Mouse (Mus musculus): ENCODE results near the gene Gm20075. TPM values are rescaled to one million over a fixed set of nuclear protein-coding genes. Genes with fewer than 3 reads are reported as not detected.

Gene Gm20075
- polyA plus RNA-seq, 1 experiment from 2014 or later: 22.8 TPM

- no peaks in the 10 kb centered on the region for H3K36me3 ChIP-seq
- H3K27me3 ChIP-seq: no peaks in the 10 kb centered on the region
- H3K4me1 ChIP-seq: no peaks in the 10 kb centered on the region
- no peak overlapping the region for H3K4me2 ChIP-seq
- peak; percentile 89 for ATAC-seq (ENCODE audit: borderline replicate concordance, extremely low read depth, low FRiP score, low TSS enrichment)
- H3K27ac ChIP-seq: peak overlapping the region; percentile 61
- no peak overlapping the region for H3K4me3 ChIP-seq
- WGBS: 46% methylated on average over 11 of the region's 11 CpGs
- no peak overlapping the region for H3K9ac ChIP-seq
- H3K9me3 ChIP-seq: no peaks in the 10 kb centered on the region
These were observed 40.7 kb downstream of the Gm20075 start for GRCm38 (mm10) chr13:96040275-96041042.

DNA sequence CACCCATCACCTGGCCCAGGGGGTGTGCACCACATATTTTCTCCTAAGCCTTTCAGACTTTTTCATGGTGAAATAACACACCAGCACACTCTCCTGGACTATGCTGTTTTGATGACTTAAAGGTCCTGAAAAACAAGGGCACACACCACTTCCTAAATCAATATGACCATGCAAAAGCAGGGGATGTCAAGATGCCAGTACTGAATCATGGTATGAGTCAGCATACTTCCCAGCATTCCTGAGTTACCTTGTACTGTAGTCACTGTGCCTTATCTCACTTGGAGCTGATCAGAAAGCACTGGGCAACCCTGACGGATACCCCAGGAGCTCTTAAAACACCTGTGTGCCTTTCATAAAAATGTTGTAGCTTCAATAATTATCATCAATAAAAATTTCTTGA, 41.6 kb downstream of the Gm20075 start:
- H3K4me1 ChIP-seq: no peaks in the 10 kb centered on the region
- no peak overlapping the region for H3K27ac ChIP-seq
- no peaks in the 10 kb centered on the region for H3K36me3 ChIP-seq
- no peaks in the 10 kb centered on the region for H3K9me3 ChIP-seq
- no peak for ATAC-seq (ENCODE audit: borderline replicate concordance, extremely low read depth, low FRiP score, low TSS enrichment)
- H3K4me2 ChIP-seq: no peak overlapping the region
- 54% methylated on average over 1 of the region's 1 CpGs for WGBS
- H3K9ac ChIP-seq: no peak overlapping the region
- no peaks in the 10 kb centered on the region for H3K27me3 ChIP-seq
- H3K4me3 ChIP-seq: no peak overlapping the region

DNA sequence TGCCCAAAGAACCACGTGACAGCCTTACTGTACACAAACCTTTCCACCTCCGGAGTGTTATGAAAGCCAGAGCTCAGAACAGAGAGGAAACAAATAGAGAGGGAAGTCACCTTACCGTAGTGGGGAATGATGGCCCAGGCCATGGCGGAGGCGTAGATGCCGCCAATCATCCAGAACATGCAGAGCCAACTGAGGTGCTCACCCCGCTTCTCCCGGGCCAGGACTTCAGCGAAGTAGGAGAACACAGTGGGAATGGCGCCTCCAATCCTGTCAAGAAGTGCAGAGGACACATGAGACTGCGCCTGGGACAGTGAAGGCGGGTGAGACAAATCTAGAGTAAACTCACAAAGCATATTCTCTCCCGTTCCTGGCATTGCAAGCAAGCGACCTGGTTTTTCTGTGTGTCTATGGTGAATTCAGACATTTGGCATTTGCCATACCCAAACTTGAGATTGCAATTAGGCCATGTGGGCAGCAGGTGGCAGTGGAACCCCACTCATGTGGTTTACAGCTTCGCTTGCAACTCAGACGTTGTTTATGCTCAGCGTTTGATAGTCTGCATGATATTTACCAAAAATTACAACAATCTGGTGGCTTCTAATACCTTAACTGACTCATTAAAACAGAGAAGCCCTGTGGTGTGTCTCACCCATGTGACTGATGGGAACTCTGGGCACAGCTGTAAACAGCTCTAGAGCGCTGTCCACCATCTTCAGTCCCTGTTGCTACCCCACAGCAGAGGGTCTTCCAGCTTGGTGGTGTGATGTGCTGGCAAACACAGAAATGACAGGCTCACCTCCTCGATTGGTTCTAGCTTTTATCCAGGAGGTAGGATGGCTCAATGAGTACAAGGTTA, 50.6 kb downstream of the Gm20075 start:
- H3K4me1 ChIP-seq: no peaks in the 10 kb centered on the region
- H3K4me2 ChIP-seq: no peak overlapping the region
- no peaks in the 10 kb centered on the region for H3K9me3 ChIP-seq
- 58% methylated on average over 19 of the region's 19 CpGs for WGBS
- no peaks in the 10 kb centered on the region for H3K27me3 ChIP-seq
- no peak for ATAC-seq (ENCODE audit: borderline replicate concordance, extremely low read depth, low FRiP score, low TSS enrichment)
- H3K9ac ChIP-seq: no peak overlapping the region
- H3K27ac ChIP-seq: no peak overlapping the region
- no peaks in the 10 kb centered on the region for H3K36me3 ChIP-seq
- H3K4me3 ChIP-seq: no peak overlapping the region

Other genes with a start within 250 kb of the Gm20075 start
- gene Iqgap2, start 189.5 kb downstream of the Gm20075 start, polyA plus RNA-seq (2015; fragmentation: Nextera tagmentation; extraction: Ambion mirVana): 6.2 and 6.8 TPM in 2 replicates
- gene Gm17190, start 678 bp upstream of the Gm20075 start, polyA plus RNA-seq (2015; fragmentation: Nextera tagmentation; extraction: Ambion mirVana): not detected in 2 replicates
- gene Sv2c, start 51.2 kb upstream of the Gm20075 start, polyA plus RNA-seq (2015; fragmentation: Nextera tagmentation; extraction: Ambion mirVana): 1.1 and 1.3 TPM in 2 replicates

All from lung, embryonic 15.5 days (tissue).